Mouse (Mus musculus): ENCODE measurements around the gene Ing3. TPM values are rescaled to one million over a fixed set of nuclear protein-coding genes. Genes with fewer than 3 reads are reported as not detected.

Ing3 gene
- polyA plus RNA-seq, 1 experiment from 2014 or later: 22.6 TPM

- no peak overlapping the region for H3K4me2 ChIP-seq
- ATAC-seq (ENCODE audit: low read depth) (no peak), DNase-seq (no peak)
- H3K4me3 ChIP-seq (replicated peaks): no peak overlapping the region
- H3K27ac ChIP-seq: no peak overlapping the region
- WGBS (ENCODE audit: insufficient replicate concordance): 80% methylated on average over 2 of the region's 2 CpGs
- no peaks in the 10 kb centered on the region for H3K27me3 ChIP-seq
- no peaks in the 10 kb centered on the region for H3K36me3 ChIP-seq
- H3K4me1 ChIP-seq (replicated peaks): peaks cover 11% of the 10 kb centered on the region; the same call in 1 of the 2 replicates
- H3K9me3 ChIP-seq (replicated peaks): no peaks in the 10 kb centered on the region
- H3K9ac ChIP-seq: no peak overlapping the region
Measured at GRCm38 (mm10) chr6:22024168-22024567, 74.8 kb downstream of the Ing3 start.

Other genes starting within 250 kb of the Ing3 start
- 23.3 and 29.1 TPM in 2 replicates for gene Tspan12, start 97.1 kb upstream of the Ing3 start, polyA plus RNA-seq (2015; fragmentation: Nextera tagmentation; extraction: Ambion mirVana)
- gene Cped1, start 36.3 kb downstream of the Ing3 start, polyA plus RNA-seq (2015; fragmentation: Nextera tagmentation; extraction: Ambion mirVana): 2.2 and 3.2 TPM in 2 replicates

Data from liver, embryonic 13.5 days (tissue).